Mouse (Mus musculus) forebrain, postnatal 0 days (tissue): ENCODE data around the gene S100a6. TPM values are rescaled to one million over a fixed set of nuclear protein-coding genes. Genes with fewer than 3 reads are reported as not detected.
A peak's percentile ranks its signal among the peaks of the same experiment; 100 is the strongest.

Experiments used
- ATAC-seq: fragments of 200-750 bp; cut with Nextera tagmentation; 2 replicates; pipeline ENCODE4 v1.8.0; 2017; ENCODE audit warnings: mild to moderate bottlenecking, moderate library complexity
- DNase-seq: peaks from one replicate; pipeline ENCODE4 v3.0.0-alpha.2; 2015
- H3K27ac ChIP-seq: fragments of 300-500 bp; sonication (generic); 2 replicates; pipeline ENCODE4 v1.5.1; 2014; ENCODE audit warnings: low read depth, mild to moderate bottlenecking, antibody characterized with exemption, low read length, moderate library complexity, mixed read lengths
- H3K27me3 ChIP-seq: fragments of 300-500 bp; sonication (generic); 2 replicates; pipeline ENCODE4 v1.6.1; 2014; ENCODE audit warnings: mild to moderate bottlenecking, low read length, mixed read lengths; ENCODE audit not compliant: insufficient read depth
- H3K36me3 ChIP-seq: fragments of 300-500 bp; sonication (generic); 2 replicates; pipeline ENCODE4 v1.6.1; 2014; ENCODE audit warnings: mild to moderate bottlenecking, moderate library complexity; ENCODE audit not compliant: insufficient read depth
- H3K4me1 ChIP-seq: fragments of 300-500 bp; sonication (generic); 2 replicates; pipeline ENCODE4 v1.6.1; 2014; ENCODE audit warnings: antibody characterized with exemption; ENCODE audit not compliant: insufficient read depth
- H3K4me2 ChIP-seq: fragments of 300-500 bp; sonication (generic); 2 replicates; pipeline ENCODE4 v1.6.1; 2014; ENCODE audit warnings: low read depth, mild to moderate bottlenecking, moderate library complexity
- H3K4me3 ChIP-seq: fragments of 300-500 bp; sonication (generic); 2 replicates; pipeline ENCODE4 v1.5.1; 2014; ENCODE audit warnings: low read depth, low read length, mixed read lengths
- H3K9ac ChIP-seq: fragments of 300-500 bp; sonication (generic); 2 replicates; pipeline ENCODE4 v1.6.1; 2014; ENCODE audit warnings: mild to moderate bottlenecking
- H3K9me3 ChIP-seq: fragments of 300-500 bp; sonication (generic); 2 replicates; pipeline ENCODE4 v1.6.1; 2016; ENCODE audit warnings: low read length
- CTCF ChIP-seq: sonication (generic); IDR thresholded peaks from 2 replicates; pipeline ENCODE4 v1.5.1; 2016; ENCODE audit warnings: antibody characterized with exemption, control low read depth, low read depth
- WGBS: fragments of 180-500 bp; shearing (Covaris S2); extraction: QIAGEN DNeasy Blood & Tissue Kit; methylation state at CpG from one replicate; pipeline ENCODE4 v1.1.7; 2014; 5-methylcytosine and 5-hydroxymethylcytosine counted together
- polyA plus RNA-seq: library from polyadenylated mRNA; unstranded; fragments of >200 nt; fragmentation: Nextera tagmentation; extraction: Ambion mirVana; gene quantifications from 2 replicates; pipeline ENCODE4 v1.2.1, GENCODE M21; 2015
- total RNA-seq: library from RNA; depleted of rRNA; stranded (reverse); fragments of >200 nt; gene quantifications from 2 replicates; pipeline ENCODE4 v1.2.3, GENCODE M21; 2014; rRNA removed

Gene S100a6
- 17.9 and 18.1 TPM in 2 replicates for total RNA-seq
- polyA plus RNA-seq: 34.9 and 40.7 TPM in 2 replicates

DNA sequence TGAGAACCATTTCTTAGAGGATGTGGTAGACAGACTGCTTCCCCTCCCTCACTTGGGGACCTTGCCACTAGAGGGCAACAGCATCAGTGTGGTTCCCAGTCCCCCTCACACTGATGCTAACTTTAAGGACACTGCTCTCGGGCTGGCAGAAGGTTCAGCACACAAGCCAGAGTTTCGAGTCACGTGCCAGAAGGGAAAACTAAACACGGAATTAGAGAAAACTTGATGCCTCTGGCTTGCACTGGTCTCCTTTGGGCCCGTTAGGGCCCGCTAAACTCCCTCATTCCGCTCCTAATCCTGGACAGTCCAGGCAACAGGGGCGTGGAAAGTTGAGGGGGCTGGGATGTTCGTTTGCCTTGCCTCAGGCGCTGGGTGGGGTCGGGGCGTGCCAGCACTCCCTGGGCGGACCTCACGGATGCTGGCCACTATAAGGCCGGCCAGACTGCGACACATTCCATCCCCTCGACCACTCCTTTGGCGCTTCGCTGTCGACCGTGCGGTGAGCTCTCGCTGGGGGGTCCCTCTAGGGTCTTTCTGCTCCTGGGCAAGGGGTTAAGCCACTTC, at the start of gene S100a6:
TSS of gene S100a6 (plus strand) at position 155 of the 564 bp plus-strand sequence.
- TF ChIP-seq CTCF: peak; percentile 64
- Histone ChIP-seq H3K4me2 (peak within 1 kb of the TSS; percentile 53), H3K9ac (no peak within 1 kb of the TSS), H3K27me3 (no peaks in the 10 kb centered on the region), H3K4me1 (0 out of 2 replicates have a peak, but pooled peaks cover 3% of the 10 kb centered on the region), H3K4me3 (peak within 1 kb of the TSS; percentile 20; the same call in 1 of the 2 replicates), H3K27ac (no peak within 1 kb of the TSS), H3K36me3 (no peaks in the 10 kb centered on the region), H3K9me3 (no peaks in the 10 kb centered on the region)
- DNase-seq (peak; percentile 50), ATAC-seq (peak; percentile 81)
- WGBS: under 1% methylated on average over 23 of the region's 23 CpGs

DNA sequence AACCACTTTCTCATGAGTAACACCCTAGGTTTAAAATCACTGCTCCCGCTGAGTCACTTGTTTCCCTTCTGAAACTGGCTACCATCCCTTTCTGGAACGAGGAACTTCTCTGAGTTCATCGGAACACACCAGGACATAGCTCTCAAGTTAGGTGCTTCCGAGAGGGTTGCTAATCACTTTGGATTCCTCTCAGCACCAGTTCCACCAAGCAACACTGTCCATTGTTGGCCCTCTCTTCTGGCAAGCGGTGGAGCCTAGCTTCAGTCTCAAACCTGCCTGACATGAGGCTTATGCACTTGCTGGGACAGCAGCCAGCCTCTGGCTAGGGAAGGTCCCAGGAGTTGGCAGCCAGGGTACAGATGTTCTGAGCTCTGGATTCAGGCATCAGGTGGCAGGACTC, 38.0 kb upstream of the S100a6 start:
- Histone ChIP-seq H3K9ac (no peak overlapping the region), H3K4me1 (no peaks in the 10 kb centered on the region), H3K36me3 (no peaks in the 10 kb centered on the region), H3K4me3 (no peak overlapping the region), H3K27ac (no peak overlapping the region), H3K4me2 (no peak overlapping the region), H3K9me3 (no peaks in the 10 kb centered on the region), H3K27me3 (no peaks in the 10 kb centered on the region)
- whole genome bisulfite sequencing: 79% methylated on average over 5 of the region's 5 CpGs
- DNase-seq (no peak), ATAC-seq (no peak)
- TF ChIP-seq CTCF: no peak

DNA sequence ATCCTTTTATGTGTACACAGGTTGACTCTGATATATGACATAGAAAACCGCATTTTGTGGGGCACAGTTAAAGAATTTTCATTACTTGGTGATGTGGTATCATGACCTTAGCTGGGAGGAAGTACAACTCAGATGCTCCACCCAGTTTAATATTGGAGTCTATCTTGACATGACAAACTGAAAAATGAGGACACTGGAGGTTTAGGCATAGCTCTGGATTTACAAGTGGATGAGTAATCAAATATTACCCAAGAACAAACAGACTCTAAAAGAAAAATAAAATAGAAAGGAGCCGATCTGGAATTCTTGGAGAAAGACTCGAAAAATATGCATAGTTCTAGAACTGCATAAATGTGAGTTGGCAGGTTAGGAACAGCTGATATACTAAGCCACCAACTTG, 37.4 kb upstream of the S100a6 start:
- no peak overlapping the region for H3K4me2 ChIP-seq
- no peak for ATAC-seq
- H3K27me3 ChIP-seq: no peaks in the 10 kb centered on the region
- H3K27ac ChIP-seq: no peak overlapping the region
- TF ChIP-seq CTCF: no peak
- DNase-seq: no peak
- no peak overlapping the region for H3K4me3 ChIP-seq
- H3K4me1 ChIP-seq: no peaks in the 10 kb centered on the region
- H3K9ac ChIP-seq: no peak overlapping the region
- 90% methylated on average over 3 of the region's 3 CpGs for WGBS
- no peaks in the 10 kb centered on the region for H3K9me3 ChIP-seq
- H3K36me3 ChIP-seq: no peaks in the 10 kb centered on the region

- no peaks in the 10 kb centered on the region for H3K36me3 ChIP-seq
- no peak for DNase-seq
- no peak for TF ChIP-seq CTCF
- no peak overlapping the region for H3K4me2 ChIP-seq
- 58% methylated on average over 10 of the region's 10 CpGs for WGBS
- no peak overlapping the region for H3K27ac ChIP-seq
- no peaks in the 10 kb centered on the region for H3K27me3 ChIP-seq
- no peak overlapping the region for H3K9ac ChIP-seq
- H3K4me1 ChIP-seq: no peaks in the 10 kb centered on the region
- H3K4me3 ChIP-seq: no peak overlapping the region
- H3K9me3 ChIP-seq: no peaks in the 10 kb centered on the region
- ATAC-seq: no peak; the same call in 1 of the 2 replicates
These were observed 36.2 kb upstream of the S100a6 start for GRCm38 (mm10) chr3:90576351-90577001.

GRCm38 (mm10) chr3:90579433-90579832, 33.2 kb upstream of the S100a6 start:
- H3K4me2 ChIP-seq: no peak overlapping the region
- no peak overlapping the region for H3K4me3 ChIP-seq
- TF ChIP-seq CTCF: no peak
- ATAC-seq: no peak
- H3K9me3 ChIP-seq: no peaks in the 10 kb centered on the region
- H3K9ac ChIP-seq: no peak overlapping the region
- H3K27ac ChIP-seq: no peak overlapping the region
- DNase-seq: no peak
- H3K36me3 ChIP-seq: no peaks in the 10 kb centered on the region
- no peaks in the 10 kb centered on the region for H3K27me3 ChIP-seq
- no peaks in the 10 kb centered on the region for H3K4me1 ChIP-seq
- 78% methylated on average over 7 of the region's 7 CpGs for WGBS

GRCm38 (mm10) chr3:90581141-90581540, 31.5 kb upstream of the S100a6 start:
- no peaks in the 10 kb centered on the region for H3K27me3 ChIP-seq
- H3K9ac ChIP-seq: no peak overlapping the region
- no peak overlapping the region for H3K27ac ChIP-seq
- WGBS: 95% methylated on average over 5 of the region's 5 CpGs
- DNase-seq: no peak
- H3K4me2 ChIP-seq: no peak overlapping the region
- H3K9me3 ChIP-seq: no peaks in the 10 kb centered on the region
- no peaks in the 10 kb centered on the region for H3K36me3 ChIP-seq
- no peak overlapping the region for H3K4me3 ChIP-seq
- no peaks in the 10 kb centered on the region for H3K4me1 ChIP-seq
- TF ChIP-seq CTCF: no peak
- no peak for ATAC-seq

DNA sequence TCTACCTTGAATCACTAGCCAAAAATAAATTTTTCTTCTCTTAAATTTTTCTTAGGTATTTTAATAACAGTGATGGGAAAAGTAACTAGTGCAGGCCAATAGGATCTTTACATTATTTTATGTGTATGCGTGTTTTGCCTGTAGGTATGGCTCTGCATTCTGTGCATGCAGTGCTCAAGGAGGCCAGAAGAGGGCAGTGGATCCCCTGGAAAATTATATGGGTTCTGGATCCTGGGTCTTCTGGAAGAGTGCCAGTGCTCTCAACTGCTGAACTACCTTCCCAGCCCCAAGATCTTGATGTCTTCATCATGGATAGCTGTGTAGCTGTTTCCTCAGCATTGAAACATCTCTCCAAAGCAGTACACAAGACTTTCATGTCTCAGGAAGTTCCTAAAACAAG, 30.5 kb upstream of the S100a6 start:
- peak; percentile 34; the same call in 1 of the 2 replicates for TF ChIP-seq CTCF
- Histone ChIP-seq H3K4me1 (no peaks in the 10 kb centered on the region), H3K4me2 (no peak overlapping the region), H3K36me3 (no peaks in the 10 kb centered on the region), H3K9ac (no peak overlapping the region), H3K4me3 (no peak overlapping the region), H3K27me3 (no peaks in the 10 kb centered on the region), H3K27ac (no peak overlapping the region), H3K9me3 (no peaks in the 10 kb centered on the region)
- DNase-seq (no peak), ATAC-seq (no peak)
- 94% methylated on average over 1 of the region's 1 CpGs for WGBS
